Mouse (Mus musculus) lung, embryonic 16.5 days (tissue): ENCODE data around the gene Vasp. TPM values are rescaled to one million over a fixed set of nuclear protein-coding genes. Genes with fewer than 3 reads are reported as not detected.
A peak's percentile ranks its signal among the peaks of the same experiment; 100 is the strongest.

Experiments
- ATAC-seq: fragments of 200-750 bp; cut with Nextera tagmentation; 2 replicates; pipeline ENCODE4 v1.8.0; 2017; ENCODE audit warnings: low read depth, mild to moderate bottlenecking, moderate library complexity
- H3K27ac ChIP-seq: fragments of 300-500 bp; sonication (generic); 2 replicates; pipeline ENCODE4 v1.5.1; 2014; ENCODE audit warnings: mild to moderate bottlenecking, control low read depth, low read length
- H3K27me3 ChIP-seq: fragments of 300-500 bp; sonication (generic); 2 replicates; pipeline ENCODE4 v1.6.1; 2014; ENCODE audit warnings: low read depth, low read length, mixed read lengths; ENCODE audit not compliant: control insufficient read depth, insufficient read depth
- H3K36me3 ChIP-seq: fragments of 300-500 bp; sonication (generic); 2 replicates; pipeline ENCODE4 v1.6.1; 2014; ENCODE audit warnings: low read length; ENCODE audit not compliant: control insufficient read depth, insufficient read depth
- H3K4me1 ChIP-seq: fragments of 300-500 bp; sonication (generic); replicated peaks from 2 replicates; pipeline ENCODE4 v1.6.1; 2014; ENCODE audit warnings: low read length, mixed read lengths; ENCODE audit not compliant: control insufficient read depth, insufficient read depth
- H3K4me2 ChIP-seq: fragments of 300-500 bp; sonication (generic); 2 replicates; pipeline ENCODE4 v1.6.1; 2014; ENCODE audit warnings: low read depth, low read length, control low read depth
- H3K4me3 ChIP-seq: fragments of 300-500 bp; sonication (generic); 2 replicates; pipeline ENCODE4 v1.5.1; 2014; ENCODE audit warnings: mild to moderate bottlenecking, low read length, control low read depth
- H3K9ac ChIP-seq: fragments of 300-500 bp; sonication (generic); 2 replicates; pipeline ENCODE4 v1.6.1; 2014; ENCODE audit warnings: low read length, control low read depth
- H3K9me3 ChIP-seq: fragments of 300-500 bp; sonication (generic); 2 replicates; pipeline ENCODE4 v1.6.1; 2016; ENCODE audit warnings: low read length; ENCODE audit not compliant: control insufficient read depth
- WGBS: fragments of 180-500 bp; shearing (Covaris S2); extraction: QIAGEN DNeasy Blood & Tissue Kit; methylation state at CpG from one replicate; pipeline ENCODE4 v1.1.7; 2014; 5-methylcytosine and 5-hydroxymethylcytosine counted together
- polyA plus RNA-seq: library from polyadenylated mRNA; unstranded; fragments of >200 nt; fragmentation: Nextera tagmentation; extraction: Ambion mirVana; gene quantifications from 2 replicates; pipeline ENCODE4 v1.2.1, GENCODE M21; 2015

Vasp gene
- polyA plus RNA-seq, 1 experiment from 2014 or later, result 103 TPM

GRCm38 (mm10) chr7:19309884-19310641 is 38.4 kb upstream of the Vasp start, which contains the start of gene Fosb:
TSS of gene Fosb (minus strand) at chr7:19310051.
- ATAC-seq, result peak; percentile 88
- Histone ChIP-seq H3K4me3 (peak within 1 kb of the TSS; percentile 65), H3K27me3 (peaks cover 23% of the 10 kb centered on the region), H3K36me3 (no peaks in the 10 kb centered on the region), H3K9me3 (no peaks in the 10 kb centered on the region), H3K27ac (no peak within 1 kb of the TSS; the same call in 1 of the 2 replicates), H3K9ac (peak within 1 kb of the TSS; percentile 71), H3K4me2 (peak within 1 kb of the TSS; percentile 100), H3K4me1 (peaks cover 16% of the 10 kb centered on the region)
- WGBS, result under 1% methylated on average over 49 of the region's 49 CpGs

- Histone ChIP-seq H3K4me1 (peaks cover 22% of the 10 kb centered on the region), H3K27me3 (peaks cover 29% of the 10 kb centered on the region)
Observed at GRCm38 (mm10) chr7:19309278-19309883, 37.8 kb upstream of the Vasp start.

GRCm38 (mm10) chr7:19308454-19309277 is 37.0 kb upstream of the Vasp start:
- no peaks in the 10 kb centered on the region for H3K9me3 ChIP-seq
- peak; percentile 88 for ATAC-seq
- no peaks in the 10 kb centered on the region for H3K36me3 ChIP-seq
- H3K27me3 ChIP-seq, result peaks cover 36% of the 10 kb centered on the region
- H3K4me3 ChIP-seq, result peak overlapping the region; percentile 65
- WGBS, result under 1% methylated on average over 58 of the region's 58 CpGs
- H3K27ac ChIP-seq, result peak overlapping the region; percentile 62
- peak overlapping the region; percentile 100 for H3K4me2 ChIP-seq
- H3K9ac ChIP-seq, result peak overlapping the region; percentile 64
- H3K4me1 ChIP-seq, result peaks cover 28% of the 10 kb centered on the region

More at GRCm38 (mm10) chr7:19309278-19309883, 37.8 kb upstream of the Vasp start:
- no peak overlapping the region; the same call in 1 of the 2 replicates for H3K27ac ChIP-seq
- H3K9me3 ChIP-seq, result no peaks in the 10 kb centered on the region
- no peaks in the 10 kb centered on the region for H3K36me3 ChIP-seq
- ATAC-seq, result no peak
- H3K4me2 ChIP-seq, result peak overlapping the region; percentile 100
- H3K4me3 ChIP-seq, result peak overlapping the region; percentile 65
- H3K9ac ChIP-seq, result peak overlapping the region; percentile 64
- WGBS, result under 1% methylated on average over 48 of the region's 48 CpGs

GRCm38 (mm10) chr7:19307739-19308453 is 36.3 kb upstream of the Vasp start:
- H3K27ac ChIP-seq, result peak overlapping the region; percentile 62
- H3K4me1 ChIP-seq, result peaks cover 30% of the 10 kb centered on the region
- peak; percentile 63 for ATAC-seq
- WGBS, result 2% methylated on average over 18 of the region's 18 CpGs
- peak overlapping the region; percentile 61 for H3K9ac ChIP-seq
- H3K4me3 ChIP-seq, result peak overlapping the region; percentile 65
- H3K4me2 ChIP-seq, result peak overlapping the region; percentile 100
- H3K9me3 ChIP-seq, result no peaks in the 10 kb centered on the region
- no peaks in the 10 kb centered on the region for H3K36me3 ChIP-seq
- peaks cover 44% of the 10 kb centered on the region for H3K27me3 ChIP-seq

- H3K9ac ChIP-seq, result no peak overlapping the region
- WGBS, result 66% methylated on average over 25 of the region's 25 CpGs
- peaks cover 30% of the 10 kb centered on the region for H3K4me1 ChIP-seq
- no peaks in the 10 kb centered on the region for H3K36me3 ChIP-seq
- no peak overlapping the region; the same call in 1 of the 2 replicates for H3K4me2 ChIP-seq
- no peak overlapping the region for H3K4me3 ChIP-seq
- H3K27me3 ChIP-seq, result peaks cover 51% of the 10 kb centered on the region
- H3K9me3 ChIP-seq, result no peaks in the 10 kb centered on the region
- H3K27ac ChIP-seq, result no peak overlapping the region
- ATAC-seq, result no peak
Observed at GRCm38 (mm10) chr7:19306819-19307738, 35.5 kb upstream of the Vasp start.

GRCm38 (mm10) chr7:19305796-19306765 is 34.5 kb upstream of the Vasp start:
- ATAC-seq, result no peak
- WGBS, result 43% methylated on average over 16 of the region's 16 CpGs
- Histone ChIP-seq H3K9ac (no peak overlapping the region), H3K9me3 (no peaks in the 10 kb centered on the region), H3K27me3 (peaks cover 58% of the 10 kb centered on the region), H3K4me3 (no peak overlapping the region), H3K27ac (no peak overlapping the region), H3K4me1 (peaks cover 37% of the 10 kb centered on the region), H3K4me2 (no peak overlapping the region), H3K36me3 (no peaks in the 10 kb centered on the region)

- 7% methylated on average over 6 of the region's 6 CpGs for WGBS
- peaks cover 58% of the 10 kb centered on the region for H3K27me3 ChIP-seq
- H3K36me3 ChIP-seq, result no peaks in the 10 kb centered on the region
- no peak overlapping the region for H3K27ac ChIP-seq
- no peaks in the 10 kb centered on the region for H3K9me3 ChIP-seq
- no peak for ATAC-seq
- no peak overlapping the region; the same call in 1 of the 2 replicates for H3K4me2 ChIP-seq
- H3K9ac ChIP-seq, result no peak overlapping the region; the same call in 1 of the 2 replicates
- peaks cover 34% of the 10 kb centered on the region for H3K4me1 ChIP-seq
- no peak overlapping the region for H3K4me3 ChIP-seq
Observed at GRCm38 (mm10) chr7:19305413-19305735, 33.8 kb upstream of the Vasp start.
